Mouse (Mus musculus): ENCODE data around the gene Bola2.

Bola2 gene

DNA sequence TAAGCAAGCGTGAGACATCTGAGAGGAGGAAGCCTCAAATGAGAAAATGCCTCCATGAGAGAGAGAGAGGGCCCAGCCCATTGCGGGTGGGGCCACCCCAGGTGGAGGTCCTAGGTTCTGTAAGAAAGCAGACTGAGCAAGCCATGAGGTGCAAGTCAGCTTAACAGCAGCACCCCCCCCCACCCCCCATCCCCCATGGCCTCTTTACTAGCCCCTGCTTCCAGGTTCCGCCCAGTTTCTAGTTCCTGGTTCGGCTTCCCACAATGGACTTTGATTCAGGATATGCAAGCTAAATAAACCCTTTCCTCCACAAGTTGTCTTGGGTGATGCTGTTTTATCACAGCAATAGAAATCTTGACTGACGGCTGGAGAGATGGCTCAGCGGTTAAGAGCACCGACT, 53.6 kb downstream of the Bola2 start:
- ATAC-seq (ENCODE audit: insufficient number of reproducible peaks, low FRiP score, low TSS enrichment): no peak
